Mouse (Mus musculus): ENCODE data around the gene Mrap2.

The Mrap2 gene

GRCm38 (mm10) chr9:87171517-87171916 lies 27.4 kb downstream of the Mrap2 start:
- DNase-seq (ENCODE audit: extremely low read depth, insufficient read length, low spot score), result no peak

DNA sequence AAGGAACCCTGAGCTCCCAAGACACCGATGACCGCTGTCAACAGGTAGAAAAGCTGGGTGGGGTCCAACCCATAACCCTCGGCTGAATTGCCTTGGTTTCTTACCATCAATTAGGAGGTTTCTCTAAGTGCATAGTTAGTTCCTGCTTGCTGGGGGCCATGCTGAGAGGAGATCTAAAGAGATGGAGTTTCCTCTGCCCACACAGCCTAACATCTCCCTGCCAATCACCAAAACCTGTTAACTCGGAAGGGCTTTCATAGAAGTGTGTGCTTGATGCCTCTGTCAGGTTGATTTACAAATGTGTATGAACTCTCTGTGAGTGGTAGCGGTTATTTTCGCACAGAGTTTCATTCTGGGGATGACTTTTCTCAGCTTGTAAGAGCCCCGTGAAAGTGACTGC lies 34.4 kb downstream of the Mrap2 start:
- no peak for DNase-seq (ENCODE audit: extremely low read depth, insufficient read length, low spot score)

GRCm38 (mm10) chr9:87182231-87182630 lies 38.1 kb downstream of the Mrap2 start:
- no peak for DNase-seq (ENCODE audit: extremely low read depth, insufficient read length, low spot score)

DNA sequence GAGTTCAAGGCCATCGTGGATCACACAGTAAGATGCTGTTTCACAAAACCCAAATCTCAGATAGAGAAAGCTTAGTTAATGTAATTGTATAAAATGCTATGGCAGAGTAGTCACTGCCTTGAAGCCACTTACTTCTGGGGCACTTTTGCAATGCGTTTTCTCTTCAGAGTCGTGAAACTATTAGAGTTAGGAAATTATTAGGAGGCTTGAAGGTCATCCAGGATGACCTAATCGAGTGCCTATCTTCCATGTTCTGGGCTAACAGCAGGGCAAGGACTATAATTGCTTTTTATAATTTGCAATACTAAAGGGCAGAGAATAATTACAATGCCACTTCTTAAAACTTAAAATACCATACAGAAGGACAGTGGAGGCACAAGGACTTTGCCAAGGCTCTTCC lies 43.2 kb downstream of the Mrap2 start:
- no peak for DNase-seq (ENCODE audit: extremely low read depth, insufficient read length, low spot score)

DNA sequence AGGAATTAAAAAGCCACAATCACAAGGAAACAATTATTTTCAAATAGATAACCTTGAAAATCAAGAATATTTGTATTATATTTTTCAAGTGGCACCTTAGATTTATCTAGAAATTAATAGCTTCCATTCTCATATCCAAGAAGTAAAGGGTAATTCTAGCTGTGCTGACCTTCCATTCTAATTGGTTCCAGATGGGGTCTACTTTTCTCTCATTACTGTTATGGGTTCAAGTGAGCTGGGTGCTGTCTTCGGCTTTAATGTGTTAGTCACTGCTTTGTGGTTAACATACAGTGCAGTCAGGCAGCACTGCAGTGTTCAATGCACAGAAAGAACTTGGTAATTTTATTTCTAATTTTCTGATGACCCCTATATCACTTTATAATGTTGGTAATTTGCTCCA lies 49.6 kb downstream of the Mrap2 start:
- DNase-seq (ENCODE audit: extremely low read depth, insufficient read length, low spot score), result no peak

DNA sequence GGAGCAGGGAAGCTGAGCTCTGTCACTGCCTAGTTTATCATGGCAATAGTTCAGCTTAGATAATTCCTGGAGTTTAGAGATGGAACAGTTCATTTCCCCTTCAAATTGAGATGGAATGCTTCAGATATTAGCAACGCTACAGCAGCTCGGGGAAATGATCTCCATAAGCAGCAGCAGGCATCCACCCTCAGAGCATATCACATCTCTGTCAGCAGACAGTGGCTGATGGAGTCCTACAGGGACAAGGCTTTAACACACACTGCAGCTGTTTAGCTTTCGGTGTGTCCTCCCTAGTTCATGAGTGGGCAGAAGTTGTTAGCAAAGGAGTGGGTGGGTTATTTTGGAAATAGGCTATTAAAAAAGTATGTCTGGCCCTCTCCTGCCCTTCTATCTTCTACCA lies 53.2 kb downstream of the Mrap2 start:
- no peak for DNase-seq (ENCODE audit: extremely low read depth, insufficient read length, low spot score)

DNA sequence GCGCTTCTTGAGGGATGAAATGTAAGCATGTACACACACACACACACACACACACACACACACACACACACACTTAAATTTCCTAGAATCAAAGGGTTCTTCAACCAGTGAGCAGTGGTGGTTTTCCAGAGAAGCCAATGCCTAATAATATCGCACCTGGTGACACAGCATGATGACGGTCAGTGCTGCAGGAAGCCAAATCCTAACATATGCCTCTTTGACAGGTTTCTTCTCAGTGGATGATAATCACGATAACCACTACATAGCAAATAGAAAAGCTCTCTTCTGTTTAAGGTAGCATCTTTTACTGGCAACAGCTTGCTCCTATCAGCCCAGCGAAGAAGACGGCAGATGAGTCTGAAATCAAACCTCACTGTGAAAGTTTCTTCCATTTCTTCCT lies 53.9 kb downstream of the Mrap2 start:
- DNase-seq (ENCODE audit: extremely low read depth, insufficient read length, low spot score), result no peak

DNA sequence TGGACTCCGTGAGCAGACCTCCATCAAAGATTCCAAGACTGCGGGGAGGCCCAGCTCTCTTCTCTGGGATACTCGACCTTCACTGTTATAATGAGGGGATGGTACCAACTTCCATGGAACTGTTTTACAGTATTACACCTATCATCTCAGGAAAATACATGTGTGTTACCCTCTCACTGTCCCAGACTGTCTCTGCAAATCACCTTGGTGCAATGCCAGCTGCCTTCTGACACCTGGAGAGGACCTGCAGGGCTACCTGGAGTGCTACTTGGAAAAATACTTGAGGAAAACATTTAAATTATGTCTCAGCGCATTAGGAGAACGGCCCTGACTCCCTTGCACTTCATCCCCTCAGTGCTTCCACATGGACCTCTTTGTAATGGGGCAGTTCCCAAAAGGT lies 56.3 kb downstream of the Mrap2 start:
- DNase-seq (ENCODE audit: extremely low read depth, insufficient read length, low spot score), result no peak

DNA sequence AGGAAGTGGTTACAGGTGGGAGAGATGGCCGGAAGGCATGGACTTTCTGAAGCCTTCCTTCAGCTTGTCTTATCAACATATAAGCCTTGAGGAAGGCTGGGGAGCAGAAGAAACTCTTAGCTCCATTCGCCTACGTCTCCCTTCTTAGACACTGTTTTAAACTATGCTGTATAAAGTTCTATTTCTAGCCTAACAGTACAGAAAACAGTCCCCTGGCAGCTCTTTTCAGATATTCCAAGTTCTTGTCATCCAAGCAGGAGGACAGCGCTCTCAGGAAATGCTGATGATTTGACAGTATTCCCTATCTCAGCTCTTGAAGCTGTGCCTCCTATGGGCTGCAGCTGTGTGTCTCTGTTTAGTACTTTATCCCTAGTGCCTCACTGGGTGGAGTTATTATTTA lies 56.8 kb downstream of the Mrap2 start:
- DNase-seq (ENCODE audit: extremely low read depth, insufficient read length, low spot score), result no peak

DNA sequence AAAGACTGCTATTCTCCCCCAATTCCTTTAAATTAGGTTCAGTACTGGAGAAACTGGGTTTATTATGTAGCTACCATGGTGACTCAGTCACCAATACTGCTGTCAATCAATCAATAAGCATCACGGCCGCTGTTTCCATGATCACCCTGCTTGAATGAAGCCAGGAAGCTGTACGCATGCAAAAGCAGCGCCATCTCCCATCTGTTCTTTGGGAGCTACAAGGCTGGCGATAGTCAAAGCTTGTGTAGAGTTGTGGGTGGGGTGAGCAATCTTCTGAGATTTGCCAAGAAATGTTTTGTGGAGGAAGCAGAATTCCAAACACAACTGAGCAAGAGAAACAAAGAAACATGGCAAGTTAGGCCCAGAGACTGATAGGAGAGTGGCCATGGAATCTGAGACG lies 58.3 kb downstream of the Mrap2 start:
- no peak for DNase-seq (ENCODE audit: extremely low read depth, insufficient read length, low spot score)

GRCm38 (mm10) chr9:87210830-87211339 lies 66.8 kb downstream of the Mrap2 start:
- DNase-seq (ENCODE audit: extremely low read depth, insufficient read length, low spot score), result no peak

GRCm38 (mm10) chr9:87213204-87213603 lies 69.1 kb downstream of the Mrap2 start:
- DNase-seq (ENCODE audit: extremely low read depth, insufficient read length, low spot score), result no peak
